Mouse (Mus musculus) heart, embryonic 11.5 days (tissue): ENCODE data around the gene Gm16181. TPM values are rescaled to one million over a fixed set of nuclear protein-coding genes. Genes with fewer than 3 reads are reported as not detected.
A peak's percentile ranks its signal among the peaks of the same experiment; 100 is the strongest.

Experiments
- ATAC-seq: fragments of 200-750 bp; cut with Nextera tagmentation; replicated peaks from 2 replicates; pipeline ENCODE4 v1.8.0; 2017; ENCODE audit warnings: moderate library complexity; ENCODE audit not compliant: insufficient number of reproducible peaks, low FRiP score, low TSS enrichment
- H3K27ac ChIP-seq: fragments of 300-500 bp; sonication (generic); 2 replicates; pipeline ENCODE4 v1.5.1; 2014; ENCODE audit warnings: mild to moderate bottlenecking, low read depth, low read length
- H3K27me3 ChIP-seq: fragments of 300-500 bp; sonication (generic); 2 replicates; pipeline ENCODE4 v1.6.1; 2014; ENCODE audit warnings: mild to moderate bottlenecking, low read length, mixed read lengths; ENCODE audit not compliant: control insufficient read depth, insufficient read depth
- H3K36me3 ChIP-seq: fragments of 300-500 bp; sonication (generic); 2 replicates; pipeline ENCODE4 v1.6.1; 2014; ENCODE audit warnings: mild to moderate bottlenecking, low read length, moderate library complexity, mixed read lengths; ENCODE audit not compliant: control insufficient read depth, insufficient read depth
- H3K4me1 ChIP-seq: fragments of 300-500 bp; sonication (generic); 2 replicates; pipeline ENCODE4 v1.6.1; 2014; ENCODE audit warnings: low read length; ENCODE audit not compliant: control insufficient read depth, insufficient read depth
- H3K4me2 ChIP-seq: fragments of 300-500 bp; sonication (generic); 2 replicates; pipeline ENCODE4 v1.6.1; 2014; ENCODE audit warnings: mild to moderate bottlenecking, moderate library complexity
- H3K4me3 ChIP-seq: fragments of 300-500 bp; sonication (generic); 2 replicates; pipeline ENCODE4 v1.5.1; 2014; ENCODE audit warnings: low read depth, low read length
- H3K9ac ChIP-seq: fragments of 300-500 bp; sonication (generic); 2 replicates; pipeline ENCODE4 v1.6.1; 2014; ENCODE audit warnings: mild to moderate bottlenecking, low read depth, low read length, moderate library complexity
- H3K9me3 ChIP-seq: fragments of 300-500 bp; sonication (generic); replicated peaks from 2 replicates; pipeline ENCODE4 v1.6.1; 2016; ENCODE audit warnings: low read length; ENCODE audit not compliant: control insufficient read depth
- WGBS: fragments of 180-500 bp; shearing (Covaris S2); extraction: QIAGEN DNeasy Blood & Tissue Kit; methylation state at CpG from one replicate; pipeline ENCODE4 v1.1.7; 2014; ENCODE audit not compliant: insufficient replicate concordance; 5-methylcytosine and 5-hydroxymethylcytosine counted together
- polyA plus RNA-seq: library from polyadenylated mRNA; unstranded; fragments of >200 nt; fragmentation: Nextera tagmentation; extraction: Ambion mirVana; gene quantifications from 2 replicates; pipeline ENCODE4 v1.2.1, GENCODE M21; 2014

Gene Gm16181
- polyA plus RNA-seq, 1 experiment from 2014 or later: 0.44 TPM

DNA sequence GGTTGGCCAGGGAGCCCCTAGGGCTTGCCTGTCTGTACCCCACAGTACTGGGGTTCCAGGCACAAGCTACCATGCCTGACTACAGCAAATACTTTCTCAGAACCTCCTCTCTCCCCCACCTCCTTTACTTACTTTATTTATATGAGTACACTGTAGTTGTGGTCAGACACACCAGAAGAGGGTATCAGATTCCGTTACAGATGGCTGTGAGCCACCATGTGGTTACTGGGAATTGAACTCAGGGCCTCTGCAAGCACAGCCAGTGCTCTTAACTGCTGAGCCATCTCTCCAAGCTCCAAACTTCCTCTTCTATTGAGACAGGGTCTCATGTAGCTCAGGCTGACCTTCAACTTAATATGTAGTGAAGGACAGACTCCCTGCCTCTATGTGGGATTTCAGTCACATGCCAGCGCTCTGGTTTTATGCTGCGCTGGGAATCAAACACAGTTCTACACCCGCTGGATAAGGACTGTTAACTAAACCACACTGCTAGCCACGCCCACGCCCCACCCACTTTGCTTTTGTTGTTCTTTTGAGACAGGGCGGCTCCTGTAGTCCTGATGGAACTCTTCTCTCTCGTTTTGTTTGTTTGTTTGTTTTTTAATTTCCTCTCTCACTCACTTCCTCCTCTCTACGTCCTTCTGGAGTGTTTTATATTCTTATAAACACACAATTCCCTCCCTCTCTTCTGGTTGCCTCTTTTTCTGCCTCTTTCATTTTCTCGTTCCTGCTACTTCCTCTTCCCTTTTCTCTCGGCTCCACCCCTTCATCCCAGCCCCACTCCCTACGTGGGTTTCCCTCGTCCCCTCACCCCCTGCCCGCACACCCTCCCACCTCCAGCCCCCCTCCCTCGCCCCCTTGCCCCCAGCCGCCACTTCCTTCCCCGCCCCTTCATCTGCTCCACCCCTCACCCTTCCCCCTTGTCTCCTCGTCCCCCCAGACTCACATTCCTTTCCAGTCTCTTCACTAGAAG lies 34.7 kb upstream of the Gm16181 start:
- Histone ChIP-seq H3K27ac (peak overlapping the region; percentile 62), H3K4me1 (no peaks in the 10 kb centered on the region), H3K9ac (peak overlapping the region; percentile 54), H3K9me3 (no peaks in the 10 kb centered on the region), H3K4me2 (peak overlapping the region; percentile 65), H3K4me3 (peak overlapping the region; percentile 48), H3K27me3 (no peaks in the 10 kb centered on the region), H3K36me3 (no peaks in the 10 kb centered on the region)
- WGBS: 2% methylated on average over 18 of the region's 18 CpGs
- ATAC-seq: peak; percentile 43; the same call in 1 of the 2 replicates

DNA sequence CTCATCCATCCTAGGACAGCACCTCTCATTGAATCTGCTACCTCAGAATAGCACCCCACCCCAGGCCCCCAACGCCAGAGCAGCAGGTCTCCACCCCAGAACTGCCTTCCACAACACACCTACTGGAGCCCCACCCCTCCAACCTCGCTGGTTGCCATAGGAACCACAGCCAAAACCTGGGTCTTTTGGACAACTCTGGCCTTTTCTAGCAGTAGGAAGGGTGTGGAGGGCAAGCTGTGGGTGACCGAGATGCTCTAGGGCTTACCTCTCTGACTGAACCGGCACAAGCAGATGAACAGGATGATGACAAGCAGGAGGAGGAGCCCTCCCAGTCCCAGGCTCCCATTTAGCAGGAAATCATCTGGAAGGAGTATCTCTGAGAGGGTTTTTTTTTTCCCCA lies 34.0 kb upstream of the Gm16181 start:
- H3K4me3 ChIP-seq: peak overlapping the region; percentile 48
- peak overlapping the region; percentile 36 for H3K27ac ChIP-seq
- no peaks in the 10 kb centered on the region for H3K4me1 ChIP-seq
- H3K9me3 ChIP-seq: no peaks in the 10 kb centered on the region
- H3K9ac ChIP-seq: no peak overlapping the region
- WGBS: 1% methylated on average over 4 of the region's 4 CpGs
- peak overlapping the region; percentile 65 for H3K4me2 ChIP-seq
- no peaks in the 10 kb centered on the region for H3K27me3 ChIP-seq
- ATAC-seq: peak; percentile 41; the same call in 1 of the 2 replicates
- no peaks in the 10 kb centered on the region for H3K36me3 ChIP-seq

DNA sequence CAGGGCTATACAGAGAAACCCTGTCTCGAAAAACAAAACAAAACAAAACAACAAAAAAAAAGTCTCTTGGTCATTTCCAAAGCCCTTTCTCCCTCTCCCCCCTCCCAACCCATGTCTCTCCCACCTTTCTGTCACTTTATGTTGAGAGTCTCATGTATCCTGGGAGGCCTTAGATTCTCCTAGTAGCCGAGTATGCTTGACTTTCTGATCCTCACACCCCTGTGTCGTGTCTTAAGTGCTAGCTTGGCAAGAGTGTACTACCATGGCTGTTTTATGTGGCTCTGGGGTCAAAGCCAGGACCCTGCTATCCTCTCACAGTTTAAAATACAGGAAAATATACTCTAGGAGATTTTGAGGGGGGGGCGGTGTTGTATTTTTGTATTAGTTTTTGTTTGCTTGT lies 33.3 kb upstream of the Gm16181 start:
- 61% methylated on average over 4 of the region's 4 CpGs for WGBS
- H3K4me1 ChIP-seq: no peaks in the 10 kb centered on the region
- no peak overlapping the region for H3K4me3 ChIP-seq
- H3K4me2 ChIP-seq: no peak overlapping the region
- H3K9ac ChIP-seq: no peak overlapping the region
- no peak overlapping the region for H3K27ac ChIP-seq
- no peak for ATAC-seq
- H3K36me3 ChIP-seq: no peaks in the 10 kb centered on the region
- no peaks in the 10 kb centered on the region for H3K9me3 ChIP-seq
- no peaks in the 10 kb centered on the region for H3K27me3 ChIP-seq

DNA sequence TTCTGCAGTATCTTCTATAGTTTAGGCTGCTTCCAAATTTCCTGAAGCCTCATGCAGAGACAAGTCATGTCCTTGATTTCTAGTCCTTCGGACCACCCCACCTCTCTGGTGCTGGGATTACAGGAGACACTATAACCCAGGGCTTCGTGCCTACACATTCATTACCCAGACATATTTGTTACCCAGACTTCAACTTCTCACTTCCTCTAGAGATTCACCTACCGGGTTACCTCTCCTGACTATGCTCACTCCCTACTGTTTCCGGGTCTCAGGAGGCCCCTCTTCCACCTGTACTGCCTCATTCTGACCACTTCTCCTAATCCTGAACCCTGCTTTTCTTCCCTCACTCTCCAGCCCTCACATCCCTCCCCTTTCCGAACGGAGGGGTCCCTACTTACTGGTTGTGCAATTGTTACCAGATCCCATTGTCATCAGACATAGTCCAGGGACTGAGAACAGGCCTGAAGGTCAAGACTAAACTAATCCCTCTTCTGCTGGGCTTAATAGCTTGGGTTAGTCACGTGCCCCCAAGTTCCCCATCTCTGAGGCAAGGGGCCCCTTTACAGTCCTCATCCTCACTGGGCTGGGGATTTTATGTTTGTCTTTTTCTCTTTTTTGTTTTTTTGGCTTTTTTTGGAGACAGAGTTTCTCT lies 32.5 kb upstream of the Gm16181 start, which contains the start of gene Lst1:
Lst1 (minus strand) TSS at position 481 of the 652 bp plus-strand sequence.
- no peak within 1 kb of the TSS for H3K4me2 ChIP-seq
- ATAC-seq: no peak
- H3K9me3 ChIP-seq: no peaks in the 10 kb centered on the region
- no peaks in the 10 kb centered on the region for H3K4me1 ChIP-seq
- H3K4me3 ChIP-seq: no peak within 1 kb of the TSS
- 73% methylated on average over 7 of the region's 7 CpGs for WGBS
- H3K27me3 ChIP-seq: no peaks in the 10 kb centered on the region
- no peak within 1 kb of the TSS for H3K9ac ChIP-seq
- H3K36me3 ChIP-seq: no peaks in the 10 kb centered on the region
- no peak within 1 kb of the TSS for H3K27ac ChIP-seq

DNA sequence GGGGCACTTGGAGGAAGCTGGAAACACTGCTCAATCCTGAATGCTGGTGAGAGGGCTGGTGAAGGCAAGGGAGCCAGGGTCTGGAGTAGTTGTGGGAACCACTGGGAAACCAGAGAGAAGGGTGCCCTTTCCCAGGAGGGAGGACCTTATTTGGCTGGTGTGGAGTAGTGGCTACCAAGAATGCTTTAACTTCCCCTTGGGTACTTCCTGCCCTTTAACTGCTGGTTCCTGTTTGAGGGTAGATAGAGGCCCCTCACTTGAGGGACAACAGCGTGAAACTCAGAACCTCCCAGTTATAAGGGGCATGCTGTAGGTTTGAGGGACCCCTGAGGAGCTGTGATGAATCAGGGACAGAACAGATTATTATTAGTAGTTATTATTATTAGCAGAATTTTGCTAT lies 31.4 kb upstream of the Gm16181 start:
- Histone ChIP-seq H3K9ac (no peak overlapping the region), H3K4me2 (no peak overlapping the region), H3K36me3 (no peaks in the 10 kb centered on the region), H3K4me1 (no peaks in the 10 kb centered on the region), H3K27ac (no peak overlapping the region), H3K27me3 (peaks cover 4% of the 10 kb centered on the region), H3K9me3 (no peaks in the 10 kb centered on the region), H3K4me3 (no peak overlapping the region)
- ATAC-seq: no peak
- 32% methylated on average over 1 of the region's 1 CpGs for WGBS

DNA sequence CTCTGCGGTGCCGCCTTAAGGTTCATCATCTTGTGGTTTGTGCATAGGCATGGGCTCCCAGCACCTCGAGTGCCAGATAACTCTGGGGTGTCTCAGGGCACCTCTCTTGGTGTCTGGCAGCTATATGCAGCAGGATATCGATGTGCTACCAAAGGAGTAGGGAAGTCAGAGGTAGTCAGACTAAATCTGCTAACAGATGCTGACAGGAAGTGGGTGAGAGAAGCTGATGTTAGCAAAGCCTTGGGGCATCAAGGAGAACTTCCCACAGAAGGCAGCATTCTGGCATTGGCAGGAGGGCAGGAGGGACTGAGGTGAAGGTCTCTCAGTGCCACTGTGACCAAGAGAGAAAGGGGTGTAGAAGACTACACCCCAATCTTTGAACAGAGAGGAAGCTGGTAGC lies 30.5 kb upstream of the Gm16181 start:
- Histone ChIP-seq H3K4me3 (no peak overlapping the region), H3K9ac (no peak overlapping the region), H3K27me3 (peaks cover 13% of the 10 kb centered on the region), H3K4me2 (no peak overlapping the region), H3K9me3 (no peaks in the 10 kb centered on the region), H3K4me1 (no peaks in the 10 kb centered on the region), H3K36me3 (no peaks in the 10 kb centered on the region), H3K27ac (no peak overlapping the region)
- 58% methylated on average over 4 of the region's 4 CpGs for WGBS
- no peak for ATAC-seq

DNA sequence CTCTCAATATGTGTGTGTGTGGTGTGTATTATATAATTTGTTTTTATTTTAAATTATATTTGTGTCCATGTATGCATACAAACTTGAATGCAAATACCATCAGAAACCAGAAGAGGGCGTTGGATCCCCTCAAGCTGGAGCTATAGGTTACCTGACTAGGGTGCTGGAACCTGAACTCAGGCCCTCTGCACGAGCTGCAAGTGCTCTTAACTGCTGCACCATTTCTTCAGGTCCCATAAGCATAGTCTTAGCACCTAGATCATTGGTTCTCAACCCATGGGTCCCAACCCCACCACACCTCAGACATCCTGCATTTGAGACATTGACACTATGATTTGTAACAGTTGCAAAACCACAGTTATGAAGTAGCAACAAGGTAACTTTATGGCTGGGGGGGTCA lies 28.9 kb upstream of the Gm16181 start:
- Histone ChIP-seq H3K4me3 (no peak overlapping the region), H3K9ac (no peak overlapping the region), H3K36me3 (no peaks in the 10 kb centered on the region), H3K4me2 (no peak overlapping the region), H3K27ac (no peak overlapping the region), H3K4me1 (peaks cover 9% of the 10 kb centered on the region; the same call in 1 of the 2 replicates), H3K27me3 (peaks cover 29% of the 10 kb centered on the region), H3K9me3 (no peaks in the 10 kb centered on the region)
- 59% methylated on average over 2 of the region's 2 CpGs for WGBS
- ATAC-seq: no peak

DNA sequence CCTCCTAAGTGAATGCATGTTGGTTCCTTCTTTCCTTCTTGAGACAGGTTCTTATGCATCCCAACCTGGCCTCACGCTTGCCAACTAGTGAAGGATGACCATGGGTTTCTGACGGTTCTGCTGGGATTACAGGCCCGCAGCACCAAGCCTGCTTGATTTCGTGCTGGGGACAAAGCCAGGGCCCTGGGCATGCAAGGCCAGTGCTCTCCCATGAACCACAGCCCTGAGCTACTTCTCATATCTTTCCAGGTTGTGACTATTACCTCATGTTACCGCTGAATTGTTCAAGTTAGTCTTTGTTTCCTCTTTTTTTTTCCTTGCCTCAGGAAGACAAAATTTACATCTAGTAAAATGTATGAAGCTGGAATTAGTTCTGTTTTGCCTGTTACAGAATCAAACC lies 27.7 kb upstream of the Gm16181 start:
- 77% methylated on average over 5 of the region's 5 CpGs for WGBS
- Histone ChIP-seq H3K9ac (no peak overlapping the region), H3K27ac (no peak overlapping the region), H3K36me3 (no peaks in the 10 kb centered on the region), H3K4me1 (peaks cover 9% of the 10 kb centered on the region; the same call in 1 of the 2 replicates), H3K27me3 (peaks cover 36% of the 10 kb centered on the region), H3K4me3 (no peak overlapping the region), H3K4me2 (no peak overlapping the region), H3K9me3 (no peaks in the 10 kb centered on the region)
- ATAC-seq: no peak
